Mouse (Mus musculus) forebrain, postnatal 0 days (tissue): Measurements from ENCODE around the gene Slc6a17. TPM values are rescaled to one million over a fixed set of nuclear protein-coding genes. Genes with fewer than 3 reads are reported as not detected.
A peak's percentile ranks its signal among the peaks of the same experiment; 100 is the strongest.

ENCODE experiments used
- ATAC-seq: fragments of 200-750 bp; cut with Nextera tagmentation; 2 replicates; pipeline ENCODE4 v1.8.0; 2017; ENCODE audit warnings: mild to moderate bottlenecking, moderate library complexity
- DNase-seq: peaks from one replicate; pipeline ENCODE4 v3.0.0-alpha.2; 2015
- H3K27ac ChIP-seq: fragments of 300-500 bp; sonication (generic); 2 replicates; pipeline ENCODE4 v1.5.1; 2014; ENCODE audit warnings: low read depth, mild to moderate bottlenecking, antibody characterized with exemption, low read length, moderate library complexity, mixed read lengths
- H3K27me3 ChIP-seq: fragments of 300-500 bp; sonication (generic); 2 replicates; pipeline ENCODE4 v1.6.1; 2014; ENCODE audit warnings: mild to moderate bottlenecking, low read length, mixed read lengths; ENCODE audit not compliant: insufficient read depth
- H3K36me3 ChIP-seq: fragments of 300-500 bp; sonication (generic); 2 replicates; pipeline ENCODE4 v1.6.1; 2014; ENCODE audit warnings: mild to moderate bottlenecking, moderate library complexity; ENCODE audit not compliant: insufficient read depth
- H3K4me1 ChIP-seq: fragments of 300-500 bp; sonication (generic); 2 replicates; pipeline ENCODE4 v1.6.1; 2014; ENCODE audit warnings: antibody characterized with exemption; ENCODE audit not compliant: insufficient read depth
- H3K4me2 ChIP-seq: fragments of 300-500 bp; sonication (generic); 2 replicates; pipeline ENCODE4 v1.6.1; 2014; ENCODE audit warnings: low read depth, mild to moderate bottlenecking, moderate library complexity
- H3K4me3 ChIP-seq: fragments of 300-500 bp; sonication (generic); 2 replicates; pipeline ENCODE4 v1.5.1; 2014; ENCODE audit warnings: low read depth, low read length, mixed read lengths
- H3K9ac ChIP-seq: fragments of 300-500 bp; sonication (generic); 2 replicates; pipeline ENCODE4 v1.6.1; 2014; ENCODE audit warnings: mild to moderate bottlenecking
- H3K9me3 ChIP-seq: fragments of 300-500 bp; sonication (generic); 2 replicates; pipeline ENCODE4 v1.6.1; 2016; ENCODE audit warnings: low read length
- CTCF ChIP-seq: sonication (generic); IDR thresholded peaks from 2 replicates; pipeline ENCODE4 v1.5.1; 2016; ENCODE audit warnings: antibody characterized with exemption, control low read depth, low read depth
- WGBS: fragments of 180-500 bp; shearing (Covaris S2); extraction: QIAGEN DNeasy Blood & Tissue Kit; methylation state at CpG from one replicate; pipeline ENCODE4 v1.1.7; 2014; 5-methylcytosine and 5-hydroxymethylcytosine counted together
- polyA plus RNA-seq: library from polyadenylated mRNA; unstranded; fragments of >200 nt; fragmentation: Nextera tagmentation; extraction: Ambion mirVana; gene quantifications from 2 replicates; pipeline ENCODE4 v1.2.1, GENCODE M21; 2015
- total RNA-seq: library from RNA; depleted of rRNA; stranded (reverse); fragments of >200 nt; gene quantifications from 2 replicates; pipeline ENCODE4 v1.2.3, GENCODE M21; 2014

Gene Slc6a17
- total and polyA plus RNA-seq, 2 experiments from 2014 or later: 22.7 to 61.2 TPM

DNA sequence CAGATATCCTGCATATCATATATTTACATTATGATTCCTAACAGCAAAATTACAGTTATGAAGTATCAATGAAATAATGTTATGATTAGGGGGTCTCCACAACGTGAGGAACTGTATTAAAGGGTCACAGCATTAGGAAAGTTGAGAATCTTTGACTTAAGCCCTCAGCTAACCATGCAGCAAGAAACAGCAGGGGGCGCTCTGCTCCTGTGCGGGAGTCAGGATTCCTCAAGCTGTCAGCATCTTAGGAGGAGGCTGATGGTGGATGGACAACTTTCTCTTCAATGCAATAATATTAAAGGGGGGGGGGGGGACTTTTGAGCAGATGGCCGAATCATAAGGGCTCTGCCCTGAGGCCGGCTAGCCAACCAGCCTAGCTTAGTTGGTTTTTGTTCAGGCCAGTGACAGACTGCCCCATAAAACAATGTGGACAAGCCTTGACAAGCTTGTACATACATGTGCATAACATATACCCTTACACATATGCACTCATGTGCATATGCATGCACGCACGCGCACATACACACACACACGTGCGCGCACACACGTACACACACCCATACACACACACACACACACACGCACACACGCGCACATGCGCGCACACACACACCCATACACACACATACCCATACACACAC is 32.7 kb upstream of the Slc6a17 start:
- peak; percentile 82 for TF ChIP-seq CTCF
- WGBS: 72% methylated on average over 17 of the region's 17 CpGs
- Histone ChIP-seq H3K36me3 (no peaks in the 10 kb centered on the region), H3K27me3 (no peaks in the 10 kb centered on the region), H3K4me3 (no peak overlapping the region), H3K9ac (no peak overlapping the region), H3K4me1 (no peaks in the 10 kb centered on the region), H3K27ac (no peak overlapping the region), H3K9me3 (no peaks in the 10 kb centered on the region), H3K4me2 (no peak overlapping the region)
- DNase-seq (peak; percentile 72), ATAC-seq (peak; percentile 70)

- no peak for ATAC-seq
- WGBS: 25% methylated on average over 2 of the region's 2 CpGs
- DNase-seq: peak; percentile 31
These were observed 29.1 kb upstream of the Slc6a17 start for GRCm38 (mm10) chr3:107546956-107547355.

DNA sequence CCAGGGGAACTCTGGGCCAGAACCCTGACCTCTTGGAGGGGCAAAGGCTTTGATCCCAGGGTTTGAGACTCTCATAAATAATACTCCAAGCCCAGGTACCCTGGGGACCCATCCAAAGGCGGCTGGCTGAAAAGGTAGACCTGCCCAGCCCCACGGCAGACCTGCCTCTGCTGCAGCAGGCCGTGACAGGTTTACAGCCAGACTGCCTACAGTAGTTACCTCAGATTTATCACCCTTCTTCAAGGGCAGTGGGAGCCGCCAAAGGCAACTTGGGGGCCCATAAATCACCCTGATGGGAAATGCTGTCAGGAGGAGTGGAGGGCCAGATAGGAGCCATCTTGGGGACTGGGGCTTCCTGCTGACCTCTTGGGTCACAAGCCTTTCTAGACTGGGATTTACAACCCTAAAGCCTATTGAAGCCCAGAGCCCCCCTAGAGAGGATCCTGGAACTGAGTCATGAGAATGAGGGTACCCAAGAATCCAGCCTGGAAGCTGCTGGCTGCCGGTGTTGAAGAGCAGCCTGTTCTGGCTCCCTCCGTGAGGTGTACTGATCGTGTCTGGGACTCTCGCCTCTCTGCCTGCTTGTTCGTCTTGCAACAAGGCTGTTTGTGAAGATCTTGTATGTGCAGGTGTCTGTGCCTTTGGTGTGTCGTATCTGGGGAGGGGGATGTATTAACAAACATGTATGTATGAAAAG is 28.0 kb upstream of the Slc6a17 start:
- Histone ChIP-seq H3K9ac (no peak overlapping the region), H3K4me2 (no peak overlapping the region), H3K36me3 (no peaks in the 10 kb centered on the region), H3K4me1 (no peaks in the 10 kb centered on the region), H3K4me3 (no peak overlapping the region), H3K27ac (no peak overlapping the region), H3K9me3 (no peaks in the 10 kb centered on the region), H3K27me3 (no peaks in the 10 kb centered on the region)
- DNase-seq (no peak), ATAC-seq (no peak)
- no peak for TF ChIP-seq CTCF
- 74% methylated on average over 10 of the region's 10 CpGs for WGBS

More at GRCm38 (mm10) chr3:107546956-107547355, 29.1 kb upstream of the Slc6a17 start:
- Histone ChIP-seq H3K4me1 (no peaks in the 10 kb centered on the region), H3K36me3 (no peaks in the 10 kb centered on the region), H3K4me2 (no peak overlapping the region), H3K4me3 (no peak overlapping the region), H3K27ac (no peak overlapping the region), H3K9ac (no peak overlapping the region), H3K27me3 (no peaks in the 10 kb centered on the region), H3K9me3 (no peaks in the 10 kb centered on the region)
- TF ChIP-seq CTCF: no peak

DNA sequence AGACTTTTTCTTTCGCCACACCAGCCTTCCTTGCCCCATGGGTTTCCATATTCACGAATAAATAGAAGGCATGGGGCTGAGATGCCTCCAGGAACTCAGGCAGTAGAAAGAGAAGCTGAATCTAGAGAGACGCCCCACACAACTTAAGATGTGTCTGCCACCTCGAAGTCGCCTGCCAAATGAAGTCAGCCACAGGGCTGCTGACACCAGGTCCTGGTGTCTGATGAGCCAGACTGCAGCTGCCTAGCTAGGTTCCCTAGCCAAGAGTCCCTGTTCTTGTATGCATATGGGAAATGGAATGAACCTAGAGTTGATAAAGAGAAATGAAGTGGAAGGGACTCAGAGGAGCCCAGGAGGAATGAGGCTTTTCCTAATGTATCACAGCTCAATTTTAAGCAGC is 27.5 kb upstream of the Slc6a17 start:
- Histone ChIP-seq H3K9ac (no peak overlapping the region), H3K36me3 (no peaks in the 10 kb centered on the region), H3K4me1 (no peaks in the 10 kb centered on the region), H3K4me3 (no peak overlapping the region), H3K9me3 (no peaks in the 10 kb centered on the region), H3K27me3 (no peaks in the 10 kb centered on the region), H3K4me2 (no peak overlapping the region), H3K27ac (no peak overlapping the region)
- DNase-seq (peak; percentile 33), ATAC-seq (peak; percentile 67)
- WGBS: 58% methylated on average over 5 of the region's 5 CpGs
- no peak for TF ChIP-seq CTCF

DNA sequence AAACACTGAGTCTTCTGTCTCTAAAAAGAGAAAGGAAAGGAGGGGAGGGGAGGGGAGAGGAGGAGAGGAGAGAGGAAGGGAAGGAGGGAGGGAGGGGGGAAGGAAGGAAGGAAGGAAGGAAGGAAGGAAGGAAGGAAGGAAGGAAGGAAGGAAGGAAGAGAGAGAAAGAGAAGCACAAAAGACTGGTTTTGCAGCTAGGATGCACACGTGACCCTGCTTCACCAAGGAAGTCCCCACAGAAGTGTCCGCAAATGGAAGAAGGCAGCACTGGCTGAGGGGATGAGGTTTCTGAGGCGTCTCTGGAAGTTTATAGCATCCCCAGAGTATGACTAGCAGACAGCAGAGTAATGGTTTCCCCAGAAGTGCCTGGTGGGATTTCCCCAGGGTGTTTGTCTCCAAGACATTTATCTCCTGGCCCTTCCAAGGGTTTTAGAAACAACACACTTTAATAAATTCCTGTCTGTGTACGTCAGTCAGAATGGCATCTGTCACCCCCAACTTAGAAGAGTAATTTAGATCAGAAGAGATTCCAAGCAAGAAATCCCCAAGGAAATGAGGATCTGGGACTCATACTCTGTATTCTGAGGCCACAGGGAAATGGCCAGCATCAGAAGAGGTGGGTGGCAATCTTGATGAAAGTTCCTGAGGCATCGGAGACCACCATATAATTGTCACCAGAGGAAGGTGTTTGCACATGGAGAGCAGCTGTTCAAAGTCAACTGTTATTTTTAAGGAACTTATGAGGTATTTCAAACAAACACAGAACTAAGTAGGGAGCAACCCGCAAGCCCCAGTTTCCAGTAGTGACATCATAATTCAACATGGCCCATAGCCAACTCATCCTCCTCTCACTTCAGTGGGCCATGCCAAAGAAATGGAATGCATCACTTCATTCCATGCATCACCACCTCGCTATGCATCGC is 25.6 kb upstream of the Slc6a17 start:
- no peak for ATAC-seq
- H3K27me3 ChIP-seq: no peaks in the 10 kb centered on the region
- WGBS: 73% methylated on average over 8 of the region's 8 CpGs
- no peak overlapping the region for H3K4me2 ChIP-seq
- no peak overlapping the region for H3K9ac ChIP-seq
- no peak for TF ChIP-seq CTCF
- H3K9me3 ChIP-seq: no peaks in the 10 kb centered on the region
- no peaks in the 10 kb centered on the region for H3K4me1 ChIP-seq
- DNase-seq: no peak
- H3K36me3 ChIP-seq: no peaks in the 10 kb centered on the region
- H3K4me3 ChIP-seq: no peak overlapping the region
- no peak overlapping the region for H3K27ac ChIP-seq

DNA sequence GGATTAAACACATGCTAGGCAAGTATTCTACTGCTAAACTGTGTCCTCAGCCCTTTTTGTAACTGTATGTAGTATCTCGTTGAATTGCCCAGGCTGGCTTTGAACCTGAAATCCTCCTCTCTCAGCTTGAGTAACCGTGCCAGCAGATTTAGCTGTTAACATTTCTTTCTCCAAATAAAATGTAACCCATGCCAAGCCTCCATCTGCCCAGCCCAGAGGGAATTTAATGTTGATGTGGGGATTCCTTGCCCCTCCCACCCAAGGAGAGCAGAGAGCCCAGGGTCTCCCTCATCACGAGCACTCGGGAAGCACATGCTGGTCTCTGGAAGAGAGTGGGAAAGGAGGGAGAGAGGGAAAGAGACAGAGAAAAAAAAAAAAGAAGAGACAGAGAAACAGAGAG is 24.8 kb upstream of the Slc6a17 start:
- WGBS: 35% methylated on average over 4 of the region's 4 CpGs

GRCm38 (mm10) chr3:107537504-107537889 is 19.7 kb upstream of the Slc6a17 start:
- Histone ChIP-seq H3K27ac (peak overlapping the region; percentile 94), H3K9me3 (no peaks in the 10 kb centered on the region), H3K4me1 (peaks cover 10% of the 10 kb centered on the region), H3K9ac (peak overlapping the region; percentile 71), H3K27me3 (no peaks in the 10 kb centered on the region), H3K4me2 (peak overlapping the region; percentile 53), H3K36me3 (no peaks in the 10 kb centered on the region), H3K4me3 (peak overlapping the region; percentile 18; the same call in 1 of the 2 replicates)
- DNase-seq: no peak
- ATAC-seq: no peak; the same call in 1 of the 2 replicates
- WGBS: 17% methylated on average over 8 of the region's 8 CpGs
- TF ChIP-seq CTCF: no peak

More for the DNA sequence above, 24.8 kb upstream of the Slc6a17 start:
- H3K4me1 ChIP-seq: 0 out of 2 replicates have a peak, but pooled peaks cover under 1% of the 10 kb centered on the region
- no peaks in the 10 kb centered on the region for H3K36me3 ChIP-seq
- H3K4me2 ChIP-seq: no peak overlapping the region
- H3K4me3 ChIP-seq: no peak overlapping the region
- DNase-seq (peak; percentile 20), ATAC-seq (no peak)
- no peak overlapping the region for H3K27ac ChIP-seq
- no peak for TF ChIP-seq CTCF
- H3K9ac ChIP-seq: no peak overlapping the region
- H3K9me3 ChIP-seq: no peaks in the 10 kb centered on the region
- H3K27me3 ChIP-seq: no peaks in the 10 kb centered on the region
